Mouse (Mus musculus) layer of hippocampus, adult 18-20 months (tissue): ENCODE data around the gene Dnah17. TPM values are rescaled to one million over a fixed set of nuclear protein-coding genes. Genes with fewer than 3 reads are reported as not detected.

Experiments
- DNase-seq, 2 experiments: peaks; one replicate each; pipeline ENCODE4 v3.0.0; 2022; ENCODE audit warnings: low spot score in 2 of 2
- microRNA-seq, 2 experiments: library from miRNA; unstranded; fragments of <30 nt; microRNA quantifications; one replicate each; pipeline ENCODE4 v1.2.0; 2021
- total RNA-seq, 2 experiments: library from RNA; stranded (reverse); gene quantifications; 2 replicates each; pipeline ENCODE4 v1.2.3; 2021

Gene Dnah17
- total RNA-seq, 2 experiments from 2014 or later: 0.02 TPM; not detected in 1

- DNase-seq: no peak
Observed at GRCm38 (mm10) chr11:117975211-117975967, 155.0 kb downstream of the Dnah17 start.

- DNase-seq: no peak
Observed at GRCm38 (mm10) chr11:117974327-117975125, 155.9 kb downstream of the Dnah17 start.

DNA sequence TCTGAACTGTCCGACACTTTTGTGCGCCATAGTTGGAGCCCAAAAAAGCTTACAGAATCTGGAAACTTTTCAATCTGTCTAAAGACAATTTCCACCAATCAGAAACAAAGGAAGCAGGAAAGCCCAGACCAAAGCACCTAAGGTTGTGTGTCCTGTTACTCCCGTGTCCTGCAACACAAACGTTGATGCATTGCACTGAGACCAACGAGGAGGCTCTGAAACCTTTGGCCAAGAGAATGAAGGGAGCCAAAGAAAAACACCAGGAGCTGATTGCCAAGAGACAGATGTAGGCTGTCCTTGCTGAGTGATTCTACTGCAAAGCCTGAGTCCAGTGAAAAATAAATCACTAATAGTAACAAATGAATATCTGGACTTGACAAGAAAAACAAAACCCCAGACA is 156.9 kb downstream of the Dnah17 start:
- DNase-seq: no peak

GRCm38 (mm10) chr11:117972656-117973558 is 157.5 kb downstream of the Dnah17 start:
- no peak for DNase-seq

Small RNA genes within 50 kb of the gene (microRNA-seq; reads per million reads assigned to microRNA genes)
- gene Mir6933: 0.49 to 2.3 reads per million in 2 experiments

Other genes starting within 250 kb of the Dnah17 start
- 1 to 10 TPM; 1.0 to 1.3 TPM for gene Socs3, start 160.6 kb downstream of the Dnah17 start, total RNA-seq
- 10 to 100 TPM; 78.8 to 81.7 TPM for gene Pgs1, start 144.3 kb downstream of the Dnah17 start, total RNA-seq
- gene Cyth1, start 118.0 kb upstream of the Dnah17 start, total RNA-seq: 10 to 100 TPM; 88.0 to 91.7 TPM
- 10 to 100 TPM; 25.7 to 28.3 TPM for gene Usp36, start 159.6 kb upstream of the Dnah17 start, total RNA-seq
- gene Cep295nl, start 211.9 kb upstream of the Dnah17 start, total RNA-seq: 1 to 10 TPM in 1 of 2 experiments, under 1 TPM in 1; 0.61 to 1.2 TPM
- 100 to 1,000 TPM; 201 to 256 TPM for gene Timp2, start 225.1 kb upstream of the Dnah17 start, total RNA-seq